Mouse (Mus musculus) midbrain, embryonic 11.5 days (tissue): ENCODE data around the gene Josd2. TPM values are rescaled to one million over a fixed set of nuclear protein-coding genes. Genes with fewer than 3 reads are reported as not detected.

ENCODE experiments used
- ATAC-seq: fragments of 200-750 bp; cut with Nextera tagmentation; 2 replicates; pipeline ENCODE4 v1.8.0; 2017; ENCODE audit warnings: moderate TSS enrichment, moderate library complexity; ENCODE audit not compliant: low FRiP score
- DNase-seq: peaks from one replicate; pipeline ENCODE4 v3.0.0; 2015; ENCODE audit warnings: low spot score; ENCODE audit errors: missing footprints
- H3K27ac ChIP-seq: fragments of 300-500 bp; sonication (generic); 2 replicates; pipeline ENCODE4 v1.5.1; 2014; ENCODE audit warnings: low read depth, low read length
- H3K27me3 ChIP-seq: fragments of 300-500 bp; sonication (generic); 2 replicates; pipeline ENCODE4 v1.6.1; 2014; ENCODE audit warnings: mild to moderate bottlenecking, low read length, moderate library complexity, mixed read lengths; ENCODE audit not compliant: control insufficient read depth, insufficient read depth
- H3K36me3 ChIP-seq: fragments of 300-500 bp; sonication (generic); 2 replicates; pipeline ENCODE4 v1.6.1; 2014; ENCODE audit warnings: mild to moderate bottlenecking, low read length, moderate library complexity, mixed read lengths; ENCODE audit not compliant: control insufficient read depth, insufficient read depth
- H3K4me1 ChIP-seq: fragments of 300-500 bp; sonication (generic); 2 replicates; pipeline ENCODE4 v1.6.1; 2014; ENCODE audit warnings: low read length; ENCODE audit not compliant: control insufficient read depth, insufficient read depth
- H3K4me2 ChIP-seq: fragments of 300-500 bp; sonication (generic); 2 replicates; pipeline ENCODE4 v1.6.1; 2014; ENCODE audit warnings: mild to moderate bottlenecking, moderate library complexity
- H3K4me3 ChIP-seq: fragments of 300-500 bp; sonication (generic); 2 replicates; pipeline ENCODE4 v1.5.1; 2014; ENCODE audit warnings: low read depth, low read length
- H3K9ac ChIP-seq: fragments of 300-500 bp; sonication (generic); 2 replicates; pipeline ENCODE4 v1.6.1; 2014; ENCODE audit warnings: low read length
- H3K9me3 ChIP-seq: fragments of 300-500 bp; sonication (generic); 2 replicates; pipeline ENCODE4 v1.6.1; 2016; ENCODE audit warnings: low read length; ENCODE audit not compliant: control insufficient read depth
- WGBS: fragments of 180-500 bp; shearing (Covaris S2); extraction: QIAGEN DNeasy Blood & Tissue Kit; methylation state at CpG from one replicate; pipeline ENCODE4 v1.1.7; 2014; 5-methylcytosine and 5-hydroxymethylcytosine counted together
- polyA plus RNA-seq: library from polyadenylated mRNA; unstranded; fragments of >200 nt; fragmentation: Nextera tagmentation; extraction: Ambion mirVana; gene quantifications from 2 replicates; pipeline ENCODE4 v1.2.1, GENCODE M21; 2014

Josd2 gene
- polyA plus RNA-seq, 1 experiment from 2014 or later: 55.8 TPM

- ATAC-seq (no peak), DNase-seq (no peak)
- H3K9ac ChIP-seq: no peak overlapping the region
- no peaks in the 10 kb centered on the region for H3K9me3 ChIP-seq
- H3K4me1 ChIP-seq: peaks cover 14% of the 10 kb centered on the region
- no peaks in the 10 kb centered on the region for H3K36me3 ChIP-seq
- 75% methylated on average over 5 of the region's 5 CpGs for WGBS
- H3K4me2 ChIP-seq: no peak overlapping the region
- H3K4me3 ChIP-seq: no peak overlapping the region
- no peaks in the 10 kb centered on the region for H3K27me3 ChIP-seq
- no peak overlapping the region for H3K27ac ChIP-seq
These were observed 32.0 kb upstream of the Josd2 start for GRCm38 (mm10) chr7:44435796-44436195.

- no peaks in the 10 kb centered on the region for H3K27me3 ChIP-seq
- DNase-seq: no peak
These were observed 31.5 kb upstream of the Josd2 start for GRCm38 (mm10) chr7:44436267-44436666.

GRCm38 (mm10) chr7:44437188-44437587 lies 30.6 kb upstream of the Josd2 start:
- H3K27ac ChIP-seq: no peak overlapping the region
- no peak overlapping the region for H3K4me3 ChIP-seq
- H3K27me3 ChIP-seq: no peaks in the 10 kb centered on the region
- H3K4me2 ChIP-seq: no peak overlapping the region
- H3K9me3 ChIP-seq: no peaks in the 10 kb centered on the region
- H3K4me1 ChIP-seq: peaks cover 7% of the 10 kb centered on the region
- DNase-seq: no peak
- no peaks in the 10 kb centered on the region for H3K36me3 ChIP-seq
- 83% methylated on average over 1 of the region's 1 CpGs for WGBS
- ATAC-seq: no peak
- H3K9ac ChIP-seq: no peak overlapping the region

More at GRCm38 (mm10) chr7:44436267-44436666, 31.5 kb upstream of the Josd2 start:
- Histone ChIP-seq H3K4me1 (peaks cover 10% of the 10 kb centered on the region), H3K27ac (no peak overlapping the region), H3K9me3 (no peaks in the 10 kb centered on the region), H3K4me2 (no peak overlapping the region), H3K4me3 (no peak overlapping the region), H3K36me3 (no peaks in the 10 kb centered on the region), H3K9ac (0 out of 2 replicates have a peak overlapping the region, but pooled peaks have one; percentile 9)
- WGBS: 9% methylated on average over 1 of the region's 1 CpGs
- ATAC-seq: no peak

GRCm38 (mm10) chr7:44437933-44438332 lies 29.8 kb upstream of the Josd2 start:
- Histone ChIP-seq H3K9me3 (no peaks in the 10 kb centered on the region), H3K9ac (no peak overlapping the region; the same call in 1 of the 2 replicates), H3K36me3 (no peaks in the 10 kb centered on the region), H3K4me1 (peaks cover 6% of the 10 kb centered on the region), H3K27me3 (no peaks in the 10 kb centered on the region), H3K4me2 (no peak overlapping the region), H3K4me3 (no peak overlapping the region), H3K27ac (no peak overlapping the region)
- DNase-seq: peak; percentile 21
- WGBS: 73% methylated on average over 8 of the region's 8 CpGs
- no peak for ATAC-seq

GRCm38 (mm10) chr7:44439696-44440095 lies 28.1 kb upstream of the Josd2 start:
- WGBS: 63% methylated on average over 2 of the region's 2 CpGs
- Histone ChIP-seq H3K4me3 (no peak overlapping the region), H3K27ac (no peak overlapping the region), H3K4me2 (no peak overlapping the region), H3K36me3 (no peaks in the 10 kb centered on the region), H3K9ac (no peak overlapping the region), H3K27me3 (peaks cover 5% of the 10 kb centered on the region), H3K4me1 (peaks cover 20% of the 10 kb centered on the region), H3K9me3 (no peaks in the 10 kb centered on the region)
- DNase-seq (no peak), ATAC-seq (no peak)

- Histone ChIP-seq H3K4me2 (no peak overlapping the region), H3K27ac (no peak overlapping the region), H3K9ac (no peak overlapping the region), H3K36me3 (no peaks in the 10 kb centered on the region), H3K4me1 (peaks cover 23% of the 10 kb centered on the region), H3K27me3 (peaks cover 5% of the 10 kb centered on the region), H3K4me3 (no peak overlapping the region), H3K9me3 (no peaks in the 10 kb centered on the region)
- DNase-seq (no peak), ATAC-seq (no peak)
- 86% methylated on average over 1 of the region's 1 CpGs for WGBS
These were observed 27.3 kb upstream of the Josd2 start for GRCm38 (mm10) chr7:44440479-44440878.

GRCm38 (mm10) chr7:44441180-44441579 lies 26.6 kb upstream of the Josd2 start:
- ATAC-seq (no peak), DNase-seq (no peak)
- peak overlapping the region; percentile 92 for H3K4me2 ChIP-seq
- WGBS: 17% methylated on average over 1 of the region's 1 CpGs
- no peaks in the 10 kb centered on the region for H3K9me3 ChIP-seq
- H3K36me3 ChIP-seq: no peaks in the 10 kb centered on the region
- H3K9ac ChIP-seq: peak overlapping the region; percentile 95; the same call in 1 of the 2 replicates
- H3K27ac ChIP-seq: peak overlapping the region; percentile 88
- peaks cover 23% of the 10 kb centered on the region for H3K4me1 ChIP-seq
- H3K27me3 ChIP-seq: peaks cover 5% of the 10 kb centered on the region
- H3K4me3 ChIP-seq: peak overlapping the region; percentile 53; the same call in 1 of the 2 replicates

- under 1% methylated on average over 14 of the region's 14 CpGs for WGBS
- H3K27ac ChIP-seq: peak overlapping the region; percentile 88
- H3K4me2 ChIP-seq: peak overlapping the region; percentile 92
- peaks cover 5% of the 10 kb centered on the region for H3K27me3 ChIP-seq
- peak overlapping the region; percentile 53 for H3K4me3 ChIP-seq
- ATAC-seq (peak; percentile 65), DNase-seq (peak; percentile 94)
- H3K4me1 ChIP-seq: peaks cover 23% of the 10 kb centered on the region
- H3K9ac ChIP-seq: peak overlapping the region; percentile 95
- H3K36me3 ChIP-seq: no peaks in the 10 kb centered on the region
- no peaks in the 10 kb centered on the region for H3K9me3 ChIP-seq
These were observed 26.1 kb upstream of the Josd2 start for GRCm38 (mm10) chr7:44441648-44442109.

GRCm38 (mm10) chr7:44442407-44442821 lies 25.4 kb upstream of the Josd2 start:
- Histone ChIP-seq H3K27me3 (peaks cover 5% of the 10 kb centered on the region), H3K9me3 (no peaks in the 10 kb centered on the region), H3K36me3 (peaks cover 3% of the 10 kb centered on the region), H3K9ac (peak overlapping the region; percentile 95), H3K27ac (peak overlapping the region; percentile 88), H3K4me1 (peaks cover 23% of the 10 kb centered on the region), H3K4me3 (peak overlapping the region; percentile 53), H3K4me2 (peak overlapping the region; percentile 92)
- DNase-seq: peak; percentile 94
- WGBS: 0% methylated on average over 12 of the region's 14 CpGs
- peak; percentile 49 for ATAC-seq
